Mouse (Mus musculus): ENCODE results near the gene Trio. TPM values are rescaled to one million over a fixed set of nuclear protein-coding genes. Genes with fewer than 3 reads are reported as not detected.

The Trio gene
- polyA plus RNA-seq, 1 experiment from 2014 or later: 53.9 TPM

- no peak overlapping the region for H3K4me3 ChIP-seq (replicated peaks; ENCODE audit: low read length)
- DNase-seq (ENCODE audit: low spot score): no peak
- no peak overlapping the region for H3K4me2 ChIP-seq (replicated peaks)
- no peaks in the 10 kb centered on the region for H3K9me3 ChIP-seq (ENCODE audit: control insufficient read depth, low read length)
- no peak for ATAC-seq (ENCODE audit: low FRiP score)
- WGBS: 78% methylated on average over 4 of the region's 4 CpGs
- H3K4me1 ChIP-seq (replicated peaks; ENCODE audit: control insufficient read depth, insufficient read depth, low read length): peaks cover 81% of the 10 kb centered on the region
- H3K27ac ChIP-seq: no peak overlapping the region
- no peaks in the 10 kb centered on the region for H3K36me3 ChIP-seq (replicated peaks; ENCODE audit: control insufficient read depth, insufficient read depth)
- no peaks in the 10 kb centered on the region for H3K27me3 ChIP-seq (ENCODE audit: control insufficient read depth, insufficient read depth, low read length)
- H3K9ac ChIP-seq: no peak overlapping the region
Measured at GRCm38 (mm10) chr15:27940032-27940431, 85.6 kb downstream of the Trio start.

- Histone ChIP-seq H3K36me3 (replicated peaks; ENCODE audit: control insufficient read depth, insufficient read depth) (no peaks in the 10 kb centered on the region), H3K4me1 (replicated peaks; ENCODE audit: control insufficient read depth, insufficient read depth, low read length) (peaks cover 70% of the 10 kb centered on the region), H3K27ac (peak overlapping the region; percentile 94), H3K4me3 (replicated peaks; ENCODE audit: low read length) (no peak overlapping the region), H3K9ac (peak overlapping the region; percentile 72), H3K4me2 (replicated peaks) (peak overlapping the region; percentile 61), H3K9me3 (ENCODE audit: control insufficient read depth, low read length) (no peaks in the 10 kb centered on the region), H3K27me3 (ENCODE audit: control insufficient read depth, insufficient read depth, low read length) (no peaks in the 10 kb centered on the region)
- ATAC-seq (ENCODE audit: low FRiP score): no peak
- 34% methylated on average over 6 of the region's 6 CpGs for WGBS
- DNase-seq (ENCODE audit: low spot score): no peak
Measured at GRCm38 (mm10) chr15:27938886-27939285, 86.8 kb downstream of the Trio start.

DNA sequence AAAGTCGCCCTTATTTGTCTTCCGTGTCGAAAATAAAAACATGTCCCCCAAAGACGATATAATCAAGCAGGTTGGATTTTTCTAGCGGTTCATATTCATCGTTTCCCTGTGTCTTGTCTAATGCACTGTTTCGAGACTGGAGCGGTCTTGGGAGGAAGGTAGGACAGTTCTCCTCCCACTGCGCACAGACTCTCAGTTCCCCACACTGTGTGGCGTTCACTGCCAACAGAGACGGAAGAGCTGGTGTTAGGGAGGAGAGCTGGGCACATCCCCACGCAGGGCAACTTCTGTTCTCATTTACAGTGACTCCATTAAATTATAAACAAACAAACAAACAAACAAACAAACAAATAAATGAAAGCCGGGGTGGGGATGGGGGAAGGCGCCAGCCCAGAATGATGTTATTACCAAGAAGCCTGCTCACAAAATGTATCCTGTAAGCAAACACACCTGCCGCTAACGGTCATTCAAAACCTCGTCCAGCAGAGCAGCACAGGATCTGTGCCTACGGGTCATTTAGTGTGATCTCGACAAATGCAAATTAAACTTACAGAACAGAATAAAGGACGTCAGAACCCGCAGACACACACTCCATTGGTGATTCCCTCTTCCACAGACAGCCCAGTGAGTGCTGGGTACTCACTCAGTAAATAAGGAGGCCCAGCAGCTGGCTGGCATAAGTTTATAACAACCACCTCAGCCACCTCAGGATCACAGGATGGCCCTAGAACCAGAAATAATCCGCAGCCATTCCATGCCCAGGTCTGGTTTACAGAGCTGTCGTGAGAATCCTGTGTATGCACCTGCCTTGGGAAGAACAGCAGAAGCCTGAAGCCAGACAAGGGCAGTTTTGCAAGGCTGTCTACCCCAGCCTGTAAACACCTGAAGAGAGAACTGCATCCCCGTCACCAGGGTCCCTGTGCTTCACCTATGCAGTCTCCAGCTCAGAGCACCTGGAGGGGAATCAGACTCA lies 87.5 kb downstream of the Trio start:
- H3K9me3 ChIP-seq (ENCODE audit: control insufficient read depth, low read length): no peaks in the 10 kb centered on the region
- no peaks in the 10 kb centered on the region for H3K36me3 ChIP-seq (replicated peaks; ENCODE audit: control insufficient read depth, insufficient read depth)
- ATAC-seq (ENCODE audit: low FRiP score) (peak; percentile 85), DNase-seq (ENCODE audit: low spot score) (no peak)
- no peaks in the 10 kb centered on the region for H3K27me3 ChIP-seq (ENCODE audit: control insufficient read depth, insufficient read depth, low read length)
- H3K4me3 ChIP-seq (replicated peaks; ENCODE audit: low read length): peak overlapping the region; percentile 26
- WGBS: 11% methylated on average over 24 of the region's 24 CpGs
- H3K27ac ChIP-seq: peak overlapping the region; percentile 94
- H3K4me1 ChIP-seq (replicated peaks; ENCODE audit: control insufficient read depth, insufficient read depth, low read length): peaks cover 63% of the 10 kb centered on the region
- peak overlapping the region; percentile 72 for H3K9ac ChIP-seq
- peak overlapping the region; percentile 61 for H3K4me2 ChIP-seq (replicated peaks)

GRCm38 (mm10) chr15:27937003-27937860 lies 88.4 kb downstream of the Trio start:
- peak overlapping the region; percentile 72 for H3K9ac ChIP-seq
- peak overlapping the region; percentile 26 for H3K4me3 ChIP-seq (replicated peaks; ENCODE audit: low read length)
- H3K27ac ChIP-seq: peak overlapping the region; percentile 94
- H3K4me1 ChIP-seq (replicated peaks; ENCODE audit: control insufficient read depth, insufficient read depth, low read length): peaks cover 55% of the 10 kb centered on the region
- H3K36me3 ChIP-seq (replicated peaks; ENCODE audit: control insufficient read depth, insufficient read depth): no peaks in the 10 kb centered on the region
- no peaks in the 10 kb centered on the region for H3K27me3 ChIP-seq (ENCODE audit: control insufficient read depth, insufficient read depth, low read length)
- DNase-seq (ENCODE audit: low spot score): peak; percentile 86
- no peaks in the 10 kb centered on the region for H3K9me3 ChIP-seq (ENCODE audit: control insufficient read depth, low read length)
- WGBS: 4% methylated on average over 20 of the region's 20 CpGs
- H3K4me2 ChIP-seq (replicated peaks): peak overlapping the region; percentile 61
- ATAC-seq (ENCODE audit: low FRiP score): peak; percentile 96

DNA sequence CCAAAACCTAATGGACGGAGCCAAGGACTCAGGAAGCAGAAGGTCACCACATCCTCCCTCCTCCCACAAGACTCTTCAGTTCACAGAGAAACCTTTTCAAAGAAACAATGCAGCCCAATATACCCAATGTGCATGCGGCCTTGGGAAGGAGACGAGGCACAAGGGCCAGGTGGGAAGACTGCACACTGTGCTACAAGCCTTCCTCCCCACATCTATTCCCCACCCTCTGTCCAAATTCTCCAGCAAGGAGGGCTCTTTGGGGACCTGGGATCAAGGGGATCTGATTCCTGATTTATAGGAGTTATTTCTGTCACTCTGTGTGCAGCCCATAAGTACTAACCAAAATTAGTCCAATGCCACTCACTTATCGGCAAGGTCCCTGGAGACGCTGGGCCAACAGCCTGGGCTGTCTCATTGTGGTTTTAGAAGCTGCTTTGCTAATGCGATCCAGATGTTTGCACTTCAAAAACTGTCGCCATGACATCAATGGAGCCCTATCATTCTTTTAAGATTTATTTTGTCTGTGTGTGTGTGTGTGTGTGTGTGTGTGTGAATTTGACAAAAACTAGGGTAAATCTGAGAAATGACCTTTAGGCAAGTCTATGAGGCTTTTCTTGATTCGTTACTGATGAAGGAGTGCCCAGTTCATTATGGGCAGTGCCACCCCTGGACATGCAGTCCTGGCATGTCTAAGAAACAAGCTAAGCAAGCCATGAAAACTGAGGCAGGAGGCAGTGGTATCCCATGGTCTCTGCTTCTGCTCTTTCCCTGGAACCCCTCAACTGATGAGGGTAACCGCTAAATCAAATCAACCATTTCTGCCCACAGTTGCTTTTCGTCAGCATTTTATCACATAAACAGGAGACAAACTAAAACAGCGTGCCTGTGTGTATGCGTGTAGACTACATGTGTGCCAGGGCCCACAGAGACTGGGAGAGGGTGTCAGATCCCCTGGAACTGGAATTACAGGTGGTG lies 89.6 kb downstream of the Trio start:
- WGBS: 69% methylated on average over 12 of the region's 12 CpGs
- Histone ChIP-seq H3K4me2 (replicated peaks) (peak overlapping the region; percentile 61), H3K36me3 (replicated peaks; ENCODE audit: control insufficient read depth, insufficient read depth) (no peaks in the 10 kb centered on the region), H3K4me3 (replicated peaks; ENCODE audit: low read length) (no peak overlapping the region), H3K9me3 (ENCODE audit: control insufficient read depth, low read length) (no peaks in the 10 kb centered on the region), H3K9ac (peak overlapping the region; percentile 72), H3K27ac (peak overlapping the region; percentile 94), H3K4me1 (replicated peaks; ENCODE audit: control insufficient read depth, insufficient read depth, low read length) (peaks cover 48% of the 10 kb centered on the region), H3K27me3 (ENCODE audit: control insufficient read depth, insufficient read depth, low read length) (no peaks in the 10 kb centered on the region)
- ATAC-seq (ENCODE audit: low FRiP score) (no peak), DNase-seq (ENCODE audit: low spot score) (no peak)

GRCm38 (mm10) chr15:27933270-27933669 lies 92.4 kb downstream of the Trio start:
- Histone ChIP-seq H3K27me3 (ENCODE audit: control insufficient read depth, insufficient read depth, low read length) (no peaks in the 10 kb centered on the region), H3K4me3 (replicated peaks; ENCODE audit: low read length) (no peak overlapping the region), H3K9me3 (ENCODE audit: control insufficient read depth, low read length) (no peaks in the 10 kb centered on the region), H3K27ac (no peak overlapping the region), H3K4me2 (replicated peaks) (no peak overlapping the region), H3K36me3 (replicated peaks; ENCODE audit: control insufficient read depth, insufficient read depth) (no peaks in the 10 kb centered on the region), H3K4me1 (replicated peaks; ENCODE audit: control insufficient read depth, insufficient read depth, low read length) (peaks cover 34% of the 10 kb centered on the region), H3K9ac (no peak overlapping the region)
- no peak for ATAC-seq (ENCODE audit: low FRiP score)
- DNase-seq (ENCODE audit: low spot score): no peak
- WGBS: 76% methylated on average over 1 of the region's 1 CpGs

DNA sequence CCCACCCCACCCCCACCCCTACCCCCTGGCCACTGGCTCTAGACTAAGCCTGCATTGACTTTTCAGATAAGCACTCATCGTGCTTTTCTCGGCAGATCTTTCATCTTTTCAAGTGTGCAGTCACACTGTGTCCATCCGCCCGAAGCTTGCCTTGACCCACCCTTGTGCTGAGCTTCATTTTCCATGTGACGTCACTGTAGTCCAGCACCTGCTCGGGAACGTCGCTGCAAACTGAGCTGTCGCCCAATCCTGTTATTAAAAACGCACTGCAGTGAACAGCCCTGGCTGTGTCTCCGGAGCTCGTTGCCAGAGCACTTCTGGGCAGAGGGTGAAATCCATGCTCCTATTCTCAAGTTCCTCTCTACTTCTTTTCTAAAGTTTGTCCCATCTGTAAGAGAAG lies 93.8 kb downstream of the Trio start:
- DNase-seq (ENCODE audit: low spot score) (no peak), ATAC-seq (ENCODE audit: low FRiP score) (no peak)

GRCm38 (mm10) chr15:27931459-27931858 lies 94.2 kb downstream of the Trio start:
- Histone ChIP-seq H3K36me3 (replicated peaks; ENCODE audit: control insufficient read depth, insufficient read depth) (no peaks in the 10 kb centered on the region), H3K9ac (no peak overlapping the region), H3K27me3 (ENCODE audit: control insufficient read depth, insufficient read depth, low read length) (no peaks in the 10 kb centered on the region), H3K27ac (no peak overlapping the region), H3K9me3 (ENCODE audit: control insufficient read depth, low read length) (no peaks in the 10 kb centered on the region), H3K4me3 (replicated peaks; ENCODE audit: low read length) (no peak overlapping the region), H3K4me2 (replicated peaks) (no peak overlapping the region), H3K4me1 (replicated peaks; ENCODE audit: control insufficient read depth, insufficient read depth, low read length) (peaks cover 26% of the 10 kb centered on the region)
- no peak for ATAC-seq (ENCODE audit: low FRiP score)
- DNase-seq (ENCODE audit: low spot score): no peak
- WGBS: 92% methylated on average over 14 of the region's 14 CpGs

More for the DNA sequence above, 93.8 kb downstream of the Trio start:
- H3K36me3 ChIP-seq (replicated peaks; ENCODE audit: control insufficient read depth, insufficient read depth): no peaks in the 10 kb centered on the region
- no peak overlapping the region for H3K27ac ChIP-seq
- H3K27me3 ChIP-seq (ENCODE audit: control insufficient read depth, insufficient read depth, low read length): no peaks in the 10 kb centered on the region
- 85% methylated on average over 12 of the region's 12 CpGs for WGBS
- no peaks in the 10 kb centered on the region for H3K9me3 ChIP-seq (ENCODE audit: control insufficient read depth, low read length)
- H3K4me1 ChIP-seq (replicated peaks; ENCODE audit: control insufficient read depth, insufficient read depth, low read length): peaks cover 26% of the 10 kb centered on the region
- no peak overlapping the region for H3K4me3 ChIP-seq (replicated peaks; ENCODE audit: low read length)
- no peak overlapping the region for H3K4me2 ChIP-seq (replicated peaks)
- no peak overlapping the region for H3K9ac ChIP-seq
